Mouse (Mus musculus): ENCODE measurements around the gene A3galt2. TPM values are rescaled to one million over a fixed set of nuclear protein-coding genes. Genes with fewer than 3 reads are reported as not detected.
A peak's percentile ranks its signal among the peaks of the same experiment; 100 is the strongest.

A3galt2 gene
- polyA plus RNA-seq, 1 experiment from 2014 or later, result 0.35 TPM

DNA sequence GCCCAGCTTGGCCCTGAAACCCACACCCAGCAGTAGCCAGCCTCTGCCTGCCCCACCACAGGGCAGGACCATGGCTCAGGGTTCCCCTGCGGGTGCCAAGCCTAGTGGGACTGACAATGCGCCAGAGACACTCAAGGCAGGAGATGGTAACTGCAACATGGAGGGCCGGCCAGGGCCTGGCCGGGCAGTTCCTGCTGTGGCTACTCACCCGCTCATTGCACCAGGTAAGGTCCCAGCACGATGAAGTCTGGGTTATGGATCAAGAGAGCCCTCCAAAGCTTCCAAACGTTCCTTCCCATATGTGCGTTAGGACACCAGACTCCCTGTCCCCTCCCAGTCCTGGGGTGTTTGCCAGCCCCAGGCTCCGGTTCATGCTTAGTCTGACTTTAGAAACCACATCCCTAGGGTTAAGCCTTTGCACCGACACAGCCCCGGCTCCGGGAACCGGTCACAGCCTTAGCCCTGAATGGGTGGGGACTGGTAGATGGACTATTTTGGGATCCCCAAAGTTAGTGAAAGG, 43.0 kb upstream of the A3galt2 start:
- no peak overlapping the region for H3K27ac ChIP-seq (ENCODE audit: low read depth)
- H3K4me2 ChIP-seq (ENCODE audit: low read length), result peak overlapping the region; percentile 56
- H3K9ac ChIP-seq (ENCODE audit: low read length), result peak overlapping the region; percentile 27; the same call in 1 of the 2 replicates
- no peaks in the 10 kb centered on the region for H3K9me3 ChIP-seq (ENCODE audit: control insufficient read depth, low read length)
- no peaks in the 10 kb centered on the region for H3K27me3 ChIP-seq (replicated peaks; ENCODE audit: control insufficient read depth, insufficient read depth, low read length)
- 0 out of 2 replicates have a peak, but pooled peaks cover 3% of the 10 kb centered on the region for H3K36me3 ChIP-seq (ENCODE audit: control insufficient read depth, insufficient read depth, low read length)
- peaks cover 26% of the 10 kb centered on the region for H3K4me1 ChIP-seq (replicated peaks; ENCODE audit: control insufficient read depth, insufficient read depth, low read length)
- DNase-seq (ENCODE audit: low spot score), result no peak
- 58% methylated on average over 13 of the region's 13 CpGs for WGBS
- ATAC-seq (replicated peaks; ENCODE audit: low FRiP score, low TSS enrichment, low read depth), result no peak
- H3K4me3 ChIP-seq (ENCODE audit: low read depth, low read length), result no peak overlapping the region

DNA sequence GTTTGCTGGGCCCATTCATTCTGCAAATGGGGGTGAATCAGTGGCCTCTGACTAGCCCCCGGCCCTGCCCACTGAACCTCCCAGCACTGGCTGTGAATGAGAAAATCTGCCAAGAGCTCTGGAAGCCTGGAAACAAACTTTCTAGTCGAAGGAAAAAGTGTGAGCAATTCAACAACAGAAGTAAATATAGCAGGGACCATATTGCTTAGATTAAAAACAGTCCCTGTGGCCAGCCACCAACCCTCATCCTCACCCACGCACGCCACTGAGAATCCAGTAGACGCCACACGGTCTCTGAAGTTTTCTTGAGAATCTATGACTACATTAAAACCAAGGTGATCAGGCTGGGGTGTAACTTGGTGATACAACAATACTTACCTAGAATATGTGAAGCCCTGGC, 42.2 kb upstream of the A3galt2 start:
- DNase-seq (ENCODE audit: low spot score) (no peak), ATAC-seq (replicated peaks; ENCODE audit: low FRiP score, low TSS enrichment, low read depth) (no peak)
- no peak overlapping the region for H3K9ac ChIP-seq (ENCODE audit: low read length)
- 0 out of 2 replicates have a peak, but pooled peaks cover 3% of the 10 kb centered on the region for H3K36me3 ChIP-seq (ENCODE audit: control insufficient read depth, insufficient read depth, low read length)
- H3K4me1 ChIP-seq (replicated peaks; ENCODE audit: control insufficient read depth, insufficient read depth, low read length), result peaks cover 26% of the 10 kb centered on the region
- WGBS, result 85% methylated on average over 6 of the region's 6 CpGs
- H3K27me3 ChIP-seq (replicated peaks; ENCODE audit: control insufficient read depth, insufficient read depth, low read length), result no peaks in the 10 kb centered on the region
- no peak overlapping the region for H3K4me3 ChIP-seq (ENCODE audit: low read depth, low read length)
- no peak overlapping the region for H3K4me2 ChIP-seq (ENCODE audit: low read length)
- H3K9me3 ChIP-seq (ENCODE audit: control insufficient read depth, low read length), result no peaks in the 10 kb centered on the region
- no peak overlapping the region for H3K27ac ChIP-seq (ENCODE audit: low read depth)

DNA sequence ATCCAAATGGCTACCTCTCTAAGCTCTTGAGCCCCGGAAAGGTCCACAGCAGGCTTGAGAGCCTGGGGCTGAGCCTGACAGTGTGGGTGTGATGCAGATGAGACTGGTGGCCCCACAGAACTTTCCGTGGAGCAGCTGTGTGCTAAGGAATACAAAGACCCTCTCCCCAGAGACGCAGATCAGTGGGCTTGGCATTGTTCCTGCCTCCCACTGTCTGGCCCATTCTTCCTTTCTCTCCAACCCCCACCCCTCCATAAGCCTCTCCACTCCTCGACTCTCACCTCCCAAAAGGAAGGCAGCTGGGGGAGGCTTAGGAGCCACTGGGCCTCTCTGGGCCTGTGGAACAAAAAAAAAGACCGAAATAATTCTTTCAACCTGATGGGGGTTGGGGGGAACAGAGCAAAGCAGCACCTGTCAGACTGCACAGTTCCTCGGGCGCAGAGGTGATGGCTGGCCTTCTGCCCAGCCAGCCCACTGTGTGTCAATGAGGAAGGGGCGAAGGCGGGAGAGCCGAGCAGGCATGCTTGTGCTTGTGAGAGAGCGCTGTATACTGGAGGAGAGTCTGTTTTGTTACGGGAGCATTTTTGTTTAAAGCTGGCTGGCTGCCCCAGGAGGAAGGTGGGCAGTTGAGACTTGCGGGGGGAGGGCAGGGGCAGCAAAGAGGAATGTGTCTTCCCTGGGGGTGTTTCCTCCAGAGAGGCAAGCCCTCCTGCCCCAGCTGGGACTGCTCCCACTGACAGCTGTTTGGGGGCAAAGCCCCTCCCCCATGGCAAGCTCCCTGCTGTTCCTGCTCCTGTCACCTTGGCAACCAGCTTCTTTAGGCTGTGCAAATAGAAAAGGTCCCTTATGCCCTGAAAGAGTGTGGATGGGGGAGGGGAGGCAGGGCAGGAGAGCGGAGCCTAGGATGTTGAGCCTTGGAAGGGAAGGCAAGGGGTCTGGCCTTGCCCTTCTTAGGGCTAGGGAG, 39.6 kb upstream of the A3galt2 start:
- Histone ChIP-seq H3K36me3 (ENCODE audit: control insufficient read depth, insufficient read depth, low read length) (no peaks in the 10 kb centered on the region), H3K4me1 (replicated peaks; ENCODE audit: control insufficient read depth, insufficient read depth, low read length) (peaks cover 41% of the 10 kb centered on the region), H3K27ac (ENCODE audit: low read depth) (peak overlapping the region; percentile 85), H3K4me3 (ENCODE audit: low read depth, low read length) (no peak overlapping the region), H3K9ac (ENCODE audit: low read length) (0 out of 2 replicates have a peak overlapping the region, but pooled peaks have one; percentile 14), H3K9me3 (ENCODE audit: control insufficient read depth, low read length) (no peaks in the 10 kb centered on the region), H3K27me3 (replicated peaks; ENCODE audit: control insufficient read depth, insufficient read depth, low read length) (no peaks in the 10 kb centered on the region), H3K4me2 (ENCODE audit: low read length) (peak overlapping the region; percentile 28)
- DNase-seq (ENCODE audit: low spot score) (peak; percentile 85), ATAC-seq (replicated peaks; ENCODE audit: low FRiP score, low TSS enrichment, low read depth) (peak; percentile 58)
- WGBS, result 5% methylated on average over 14 of the region's 14 CpGs

DNA sequence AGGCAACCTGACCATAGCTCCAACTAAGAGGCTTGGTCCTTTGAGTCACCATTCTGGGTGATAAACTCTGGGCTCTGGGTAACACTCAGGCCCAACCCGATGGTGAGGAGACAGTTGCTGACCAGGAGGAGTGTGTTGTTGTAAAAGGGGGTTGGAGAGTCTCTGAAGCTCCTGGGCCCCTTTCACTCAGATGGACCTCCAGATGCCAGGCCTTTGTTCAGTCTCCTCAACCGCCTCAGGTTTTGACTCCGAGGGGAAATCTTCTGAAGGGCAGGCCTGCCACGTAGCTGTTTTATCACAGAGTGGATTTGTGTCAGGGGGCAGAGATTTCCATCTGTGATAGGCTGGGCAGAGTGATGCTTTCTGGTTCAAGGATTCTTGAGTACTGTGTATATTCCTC, 38.9 kb upstream of the A3galt2 start:
- no peak for DNase-seq (ENCODE audit: low spot score)
- Histone ChIP-seq H3K9ac (ENCODE audit: low read length) (no peak overlapping the region), H3K4me3 (ENCODE audit: low read depth, low read length) (no peak overlapping the region), H3K4me2 (ENCODE audit: low read length) (0 out of 2 replicates have a peak overlapping the region, but pooled peaks have one; percentile 28), H3K27ac (ENCODE audit: low read depth) (peak overlapping the region; percentile 85), H3K36me3 (ENCODE audit: control insufficient read depth, insufficient read depth, low read length) (no peaks in the 10 kb centered on the region), H3K27me3 (replicated peaks; ENCODE audit: control insufficient read depth, insufficient read depth, low read length) (no peaks in the 10 kb centered on the region), H3K4me1 (replicated peaks; ENCODE audit: control insufficient read depth, insufficient read depth, low read length) (peaks cover 46% of the 10 kb centered on the region), H3K9me3 (ENCODE audit: control insufficient read depth, low read length) (no peaks in the 10 kb centered on the region)
- WGBS, result 10% methylated on average over 4 of the region's 4 CpGs
- no peak for ATAC-seq (replicated peaks; ENCODE audit: low FRiP score, low TSS enrichment, low read depth)

DNA sequence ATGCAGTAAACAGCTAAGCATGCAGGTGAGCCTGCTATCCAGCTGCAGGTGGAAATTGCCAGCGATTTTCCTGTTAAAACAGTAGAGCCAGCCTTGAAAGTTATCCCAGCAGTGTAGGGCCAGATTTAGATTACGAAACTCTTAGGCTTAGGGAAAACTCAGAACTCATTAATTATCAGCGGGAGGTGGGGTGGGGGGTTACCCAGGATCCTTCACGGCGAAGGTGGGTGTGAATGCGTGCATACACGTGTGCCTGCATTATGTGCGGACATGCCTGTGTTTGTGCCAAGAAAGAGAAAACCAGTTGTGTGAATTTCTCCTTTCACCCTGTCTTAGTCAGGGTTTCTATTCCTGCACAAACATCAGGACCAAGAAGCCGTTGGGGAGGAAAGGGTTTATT, 38.4 kb upstream of the A3galt2 start:
- Histone ChIP-seq H3K4me1 (replicated peaks; ENCODE audit: control insufficient read depth, insufficient read depth, low read length) (peaks cover 47% of the 10 kb centered on the region), H3K27me3 (replicated peaks; ENCODE audit: control insufficient read depth, insufficient read depth, low read length) (no peaks in the 10 kb centered on the region), H3K9me3 (ENCODE audit: control insufficient read depth, low read length) (no peaks in the 10 kb centered on the region), H3K36me3 (ENCODE audit: control insufficient read depth, insufficient read depth, low read length) (no peaks in the 10 kb centered on the region), H3K4me2 (ENCODE audit: low read length) (no peak overlapping the region), H3K27ac (ENCODE audit: low read depth) (no peak overlapping the region; the same call in 1 of the 2 replicates), H3K9ac (ENCODE audit: low read length) (no peak overlapping the region), H3K4me3 (ENCODE audit: low read depth, low read length) (no peak overlapping the region)
- ATAC-seq (replicated peaks; ENCODE audit: low FRiP score, low TSS enrichment, low read depth) (no peak), DNase-seq (ENCODE audit: low spot score) (no peak)
- 58% methylated on average over 9 of the region's 9 CpGs for WGBS

GRCm38 (mm10) chr4:128720110-128720509, 35.1 kb upstream of the A3galt2 start:
- WGBS, result 13% methylated on average over 5 of the region's 5 CpGs
- ATAC-seq (replicated peaks; ENCODE audit: low FRiP score, low TSS enrichment, low read depth) (no peak), DNase-seq (ENCODE audit: low spot score) (no peak)
- H3K4me2 ChIP-seq (ENCODE audit: low read length), result no peak overlapping the region
- H3K36me3 ChIP-seq (ENCODE audit: control insufficient read depth, insufficient read depth, low read length), result no peaks in the 10 kb centered on the region
- H3K27me3 ChIP-seq (replicated peaks; ENCODE audit: control insufficient read depth, insufficient read depth, low read length), result no peaks in the 10 kb centered on the region
- H3K27ac ChIP-seq (ENCODE audit: low read depth), result peak overlapping the region; percentile 22; the same call in 1 of the 2 replicates
- no peak overlapping the region for H3K9ac ChIP-seq (ENCODE audit: low read length)
- H3K4me1 ChIP-seq (replicated peaks; ENCODE audit: control insufficient read depth, insufficient read depth, low read length), result peaks cover 36% of the 10 kb centered on the region
- H3K9me3 ChIP-seq (ENCODE audit: control insufficient read depth, low read length), result no peaks in the 10 kb centered on the region
- no peak overlapping the region for H3K4me3 ChIP-seq (ENCODE audit: low read depth, low read length)

- H3K27ac ChIP-seq (ENCODE audit: low read depth), result no peak overlapping the region
- H3K4me2 ChIP-seq (ENCODE audit: low read length), result no peak overlapping the region
- no peak overlapping the region for H3K9ac ChIP-seq (ENCODE audit: low read length)
- peaks cover 26% of the 10 kb centered on the region for H3K4me1 ChIP-seq (replicated peaks; ENCODE audit: control insufficient read depth, insufficient read depth, low read length)
- H3K9me3 ChIP-seq (ENCODE audit: control insufficient read depth, low read length), result no peaks in the 10 kb centered on the region
- no peaks in the 10 kb centered on the region for H3K27me3 ChIP-seq (replicated peaks; ENCODE audit: control insufficient read depth, insufficient read depth, low read length)
- H3K4me3 ChIP-seq (ENCODE audit: low read depth, low read length), result no peak overlapping the region
- no peak for DNase-seq (ENCODE audit: low spot score)
- WGBS, result 65% methylated on average over 9 of the region's 9 CpGs
- ATAC-seq (replicated peaks; ENCODE audit: low FRiP score, low TSS enrichment, low read depth), result no peak
- no peaks in the 10 kb centered on the region for H3K36me3 ChIP-seq (ENCODE audit: control insufficient read depth, insufficient read depth, low read length)
These were observed 34.0 kb upstream of the A3galt2 start for GRCm38 (mm10) chr4:128721061-128721648.

DNA sequence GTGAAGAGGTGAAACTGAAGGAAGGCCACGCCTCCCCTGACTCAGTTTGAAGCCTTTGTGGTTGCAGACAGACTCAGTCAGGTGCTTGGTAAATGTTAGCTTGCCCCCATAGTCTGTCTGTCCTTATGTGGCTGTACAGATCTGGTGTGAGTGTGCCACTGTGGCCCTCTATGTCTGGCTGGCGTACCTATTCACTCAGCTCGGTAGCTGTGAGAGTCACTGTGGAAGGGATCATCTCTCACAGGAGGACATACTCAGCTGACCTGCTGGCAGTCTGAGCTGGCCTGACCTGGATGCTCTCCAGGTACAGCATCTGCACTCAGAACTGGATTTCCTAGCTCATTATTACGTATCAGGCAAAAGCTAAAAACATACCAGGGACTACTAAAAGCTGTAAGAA, 33.4 kb upstream of the A3galt2 start:
- Histone ChIP-seq H3K4me3 (ENCODE audit: low read depth, low read length) (no peak overlapping the region), H3K36me3 (ENCODE audit: control insufficient read depth, insufficient read depth, low read length) (no peaks in the 10 kb centered on the region), H3K4me2 (ENCODE audit: low read length) (no peak overlapping the region), H3K9ac (ENCODE audit: low read length) (no peak overlapping the region), H3K9me3 (ENCODE audit: control insufficient read depth, low read length) (no peaks in the 10 kb centered on the region), H3K27me3 (replicated peaks; ENCODE audit: control insufficient read depth, insufficient read depth, low read length) (no peaks in the 10 kb centered on the region), H3K27ac (ENCODE audit: low read depth) (no peak overlapping the region), H3K4me1 (replicated peaks; ENCODE audit: control insufficient read depth, insufficient read depth, low read length) (peaks cover 28% of the 10 kb centered on the region)
- DNase-seq (ENCODE audit: low spot score) (no peak), ATAC-seq (replicated peaks; ENCODE audit: low FRiP score, low TSS enrichment, low read depth) (no peak)
- 86% methylated on average over 4 of the region's 4 CpGs for WGBS
